Mouse (Mus musculus) embryonic fibroblast, embryonic 13.5 days (primary cell): ENCODE results near the gene Prl2c5.
"Not testable (repeated sequence)": the region's sequence is repeated elsewhere in the genome, so short reads cannot be mapped to it uniquely, and the experiment has no call there.

Experiments used
- CTCF ChIP-seq: IDR thresholded peaks from 2 replicates; pipeline ENCODE4 v1.5.1; 2011; ENCODE audit warnings: mild to moderate bottlenecking, control low read depth, low read length, moderate library complexity, borderline replicate concordance; ENCODE audit not compliant: insufficient read depth
- POLR2A ChIP-seq: IDR thresholded peaks from 2 replicates; pipeline ENCODE4 v1.6.1; 2011; ENCODE audit warnings: low read depth, mild to moderate bottlenecking, control low read depth, low read length, moderate library complexity

DNA sequence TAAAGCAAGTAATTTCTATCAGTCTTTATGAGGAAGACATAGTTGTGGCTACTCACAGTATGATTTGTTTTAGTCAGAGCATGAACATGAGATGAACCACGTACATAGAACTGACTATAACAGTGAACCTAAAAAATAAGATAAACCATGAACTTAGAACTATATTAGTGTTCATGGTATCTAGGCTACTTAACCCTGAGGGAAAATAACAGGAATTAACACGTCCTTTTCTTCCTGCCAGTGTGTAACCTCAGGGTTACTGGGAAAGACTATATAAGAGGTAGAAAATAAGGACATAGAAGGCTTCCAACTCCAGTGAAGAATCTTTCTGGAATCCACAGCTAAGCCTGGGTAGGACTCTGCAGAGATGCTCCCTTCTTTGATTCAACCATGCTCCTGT, at the start of gene Prl2c5:
- not testable (repeated sequence) for TF ChIP-seq CTCF, POLR2A
